Mouse (Mus musculus) spleen, adult 2 months (tissue): ENCODE measurements around the gene Gzma.

Source experiments
- CTCF ChIP-seq: fragments of 200-500 bp; IDR thresholded peaks from 2 replicates; pipeline ENCODE4 v1.5.1; 2011; ENCODE audit warnings: mild to moderate bottlenecking, inconsistent platforms; ENCODE audit not compliant: insufficient read depth, insufficient read length, insufficient replicate concordance; ENCODE audit errors: extremely low read depth
- POLR2A ChIP-seq: fragments of 200-500 bp; IDR thresholded peaks from 2 replicates; pipeline ENCODE4 v1.6.1; 2011; ENCODE audit warnings: low read depth, low read length, inconsistent platforms

DNA sequence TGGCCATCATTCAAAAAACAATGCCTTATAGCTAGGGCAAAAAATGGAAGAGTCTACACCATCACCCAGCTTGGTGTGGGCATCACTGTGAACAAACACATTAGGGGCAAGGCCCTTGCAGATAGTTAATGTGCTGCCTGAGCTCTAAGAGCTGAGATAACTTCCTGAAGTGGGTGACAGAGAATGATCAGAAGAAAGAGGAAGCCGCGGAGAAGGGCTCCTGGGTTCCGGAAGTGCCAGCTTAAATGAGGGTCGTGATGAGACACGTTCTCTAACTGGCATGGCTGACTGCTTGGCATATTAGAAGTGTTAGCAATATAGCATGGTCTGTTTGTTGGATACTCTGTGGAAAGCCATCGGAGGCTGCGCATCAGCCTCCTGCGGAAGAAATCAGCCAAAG, 46.6 kb downstream of the Gzma start:
- TF ChIP-seq CTCF (no peak), POLR2A (no peak)
